ENCODE assay signal across 7 mouse cellular contexts in the genomic region with DNA sequence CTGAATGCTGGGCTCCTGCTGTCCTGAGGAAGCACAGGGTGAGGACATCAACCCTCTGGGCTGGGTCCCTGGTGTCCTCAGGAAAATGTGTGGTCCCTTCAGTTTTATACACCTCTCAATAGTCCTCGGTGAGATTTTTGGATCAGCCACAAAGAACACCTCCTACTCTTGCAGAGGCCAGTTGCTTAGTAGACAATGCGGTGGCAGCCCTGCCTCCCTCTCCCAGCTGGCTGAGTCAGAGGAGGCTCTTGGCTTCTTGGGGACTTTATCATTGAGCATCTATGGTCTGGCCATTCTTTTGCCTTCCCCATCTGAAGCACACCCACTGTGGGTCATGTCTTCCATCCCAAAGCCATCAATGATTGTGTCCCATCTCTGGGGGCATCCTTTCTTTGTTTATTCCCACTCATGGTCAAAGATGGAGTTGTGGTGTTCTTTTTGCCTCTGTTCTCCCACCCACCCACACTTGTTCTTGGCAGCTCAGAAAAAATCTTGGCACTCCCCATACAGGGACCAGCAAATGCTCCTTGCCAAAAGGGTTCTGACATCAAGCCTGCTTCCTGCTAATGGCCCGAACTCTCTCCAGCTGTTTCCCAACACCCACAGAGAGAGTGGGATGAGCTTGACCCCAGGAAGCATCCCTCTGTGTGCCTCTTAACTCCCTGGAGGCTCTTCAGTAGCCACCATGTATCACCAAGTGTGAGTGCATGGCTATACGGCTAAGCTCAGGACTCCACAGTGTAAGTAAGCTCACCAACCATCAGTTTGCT. TPM values are rescaled to one million over a fixed set of nuclear protein-coding genes. Genes with fewer than 3 reads are reported as not detected.
"Had no signal": no experiment of that assay in that cellular context is flagged by ENCODE, and none has a peak within 500 bp of the region (broad histone marks: within the 10 kb centered on the region; RNA-seq: fewer than 3 reads in every experiment).

No protein-coding gene starts in this region.

- DNase-seq: kidney, adult 18-20 months; kidney, postnatal 14 days; lung, adult 2 months; lung, postnatal 36 days; right cerebral cortex, postnatal 14 days; thymus, postnatal 4 days had no signal

RNA-seq across cellular contexts. Expression of a gene that starts 16.3 kb away (rescaled TPM):
- total RNA-seq: megakaryocyte progenitor cell, adult 5-6 weeks had no signal
